Mouse (Mus musculus): ENCODE results near the gene Serinc3. TPM values are rescaled to one million over a fixed set of nuclear protein-coding genes. Genes with fewer than 3 reads are reported as not detected.

Gene Serinc3
- polyA plus RNA-seq, 1 experiment from 2014 or later: 67.7 TPM

- H3K9me3 ChIP-seq (replicated peaks): no peaks in the 10 kb centered on the region
- H3K36me3 ChIP-seq: no peaks in the 10 kb centered on the region
- no peak overlapping the region; the same call in 1 of the 2 replicates for H3K4me2 ChIP-seq
- H3K9ac ChIP-seq: no peak overlapping the region
- H3K4me3 ChIP-seq: no peak overlapping the region
- H3K4me1 ChIP-seq (replicated peaks): no peaks in the 10 kb centered on the region; the same call in 1 of the 2 replicates
- WGBS: 41% methylated on average over 11 of the region's 11 CpGs
- H3K27ac ChIP-seq (ENCODE audit: poor library complexity, severe bottlenecking): no peak overlapping the region
- H3K27me3 ChIP-seq (replicated peaks): peaks cover 46% of the 10 kb centered on the region
- no peak for ATAC-seq (ENCODE audit: insufficient number of reproducible peaks, low FRiP score)
Measured at GRCm38 (mm10) chr2:163575248-163575647, 69.7 kb downstream of the Serinc3 start.

DNA sequence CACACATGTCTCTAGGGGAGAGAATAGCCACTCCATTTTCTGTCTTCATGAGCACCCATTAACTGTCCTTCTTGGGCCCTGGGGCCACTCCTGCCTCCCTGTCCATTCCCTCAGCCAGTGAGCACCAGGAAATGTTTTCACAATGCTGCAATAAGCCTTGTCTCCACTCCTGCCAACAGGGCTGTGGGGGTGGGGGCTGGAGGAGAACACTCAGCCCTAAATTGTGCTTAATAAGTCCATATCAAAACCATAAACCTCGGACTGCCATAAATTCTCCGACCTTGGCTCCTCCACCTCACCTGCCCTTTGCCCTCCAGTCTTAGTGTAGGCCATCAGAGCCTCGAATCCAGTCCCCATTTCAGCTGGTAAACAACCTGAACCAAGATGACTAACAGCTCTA, 70.6 kb downstream of the Serinc3 start:
- H3K9me3 ChIP-seq (replicated peaks): no peaks in the 10 kb centered on the region
- H3K27ac ChIP-seq (ENCODE audit: poor library complexity, severe bottlenecking): no peak overlapping the region
- H3K4me3 ChIP-seq: no peak overlapping the region
- H3K4me2 ChIP-seq: no peak overlapping the region
- no peak for ATAC-seq (ENCODE audit: insufficient number of reproducible peaks, low FRiP score)
- H3K9ac ChIP-seq: no peak overlapping the region
- 72% methylated on average over 3 of the region's 3 CpGs for WGBS
- no peaks in the 10 kb centered on the region for H3K4me1 ChIP-seq (replicated peaks)
- no peaks in the 10 kb centered on the region for H3K36me3 ChIP-seq
- peaks cover 50% of the 10 kb centered on the region for H3K27me3 ChIP-seq (replicated peaks)

Other genes starting within 250 kb of the Serinc3 start
- 62.5 and 62.7 TPM in 2 replicates for gene Jph2, start 247.1 kb downstream of the Serinc3 start, polyA plus RNA-seq (2016; fragmentation: Nextera tagmentation; extraction: Ambion mirVana)
- gene Oser1, start 220.4 kb downstream of the Serinc3 start, polyA plus RNA-seq (2016; fragmentation: Nextera tagmentation; extraction: Ambion mirVana): 55.3 and 57.2 TPM in 2 replicates
- gene Gdap1l1, start 206.7 kb downstream of the Serinc3 start, polyA plus RNA-seq (2016; fragmentation: Nextera tagmentation; extraction: Ambion mirVana): 0.19 and 0.63 TPM in 2 replicates
- gene Fitm2, start 172.5 kb downstream of the Serinc3 start, polyA plus RNA-seq (2016; fragmentation: Nextera tagmentation; extraction: Ambion mirVana): 14.2 and 15.5 TPM in 2 replicates
- not detected in 2 replicates for gene R3hdml, start 152.8 kb downstream of the Serinc3 start, polyA plus RNA-seq (2016; fragmentation: Nextera tagmentation; extraction: Ambion mirVana)
- 0.17 and 0.18 TPM in 2 replicates for gene Hnf4a, start 138.3 kb downstream of the Serinc3 start, polyA plus RNA-seq (2016; fragmentation: Nextera tagmentation; extraction: Ambion mirVana)
- 26.9 and 27.8 TPM in 2 replicates for gene Ttpal, start 42.8 kb downstream of the Serinc3 start, polyA plus RNA-seq (2016; fragmentation: Nextera tagmentation; extraction: Ambion mirVana)
- 233 and 241 TPM in 2 replicates for gene Pkig, start 13.3 kb upstream of the Serinc3 start, polyA plus RNA-seq (2016; fragmentation: Nextera tagmentation; extraction: Ambion mirVana)
- 3.6 and 3.7 TPM in 2 replicates for gene Ada, start 105.1 kb upstream of the Serinc3 start, polyA plus RNA-seq (2016; fragmentation: Nextera tagmentation; extraction: Ambion mirVana)
- gene Ccn5, start 175.7 kb upstream of the Serinc3 start, polyA plus RNA-seq (2016; fragmentation: Nextera tagmentation; extraction: Ambion mirVana): 0.14 and 0.26 TPM in 2 replicates
- gene Kcnk15, start 208.5 kb upstream of the Serinc3 start, polyA plus RNA-seq (2016; fragmentation: Nextera tagmentation; extraction: Ambion mirVana): not detected in 2 replicates

Data from heart, embryonic 12.5 days (tissue).